Mouse (Mus musculus) cortical plate, adult 2 months (tissue): ENCODE results near the gene Ebpl.

ENCODE experiments used
- CTCF ChIP-seq: fragments of 200-500 bp; IDR thresholded peaks from 2 replicates; pipeline ENCODE4 v1.5.1; 2011; ENCODE audit warnings: mild to moderate bottlenecking, control low read depth, low read length; ENCODE audit not compliant: insufficient read depth; ENCODE audit errors: extremely low read depth
- POLR2A ChIP-seq: fragments of 200-500 bp; IDR thresholded peaks from 2 replicates; pipeline ENCODE4 v1.6.1; 2011; ENCODE audit warnings: mild to moderate bottlenecking, low read length, control low read depth; ENCODE audit not compliant: insufficient read depth; ENCODE audit errors: extremely low read depth

DNA sequence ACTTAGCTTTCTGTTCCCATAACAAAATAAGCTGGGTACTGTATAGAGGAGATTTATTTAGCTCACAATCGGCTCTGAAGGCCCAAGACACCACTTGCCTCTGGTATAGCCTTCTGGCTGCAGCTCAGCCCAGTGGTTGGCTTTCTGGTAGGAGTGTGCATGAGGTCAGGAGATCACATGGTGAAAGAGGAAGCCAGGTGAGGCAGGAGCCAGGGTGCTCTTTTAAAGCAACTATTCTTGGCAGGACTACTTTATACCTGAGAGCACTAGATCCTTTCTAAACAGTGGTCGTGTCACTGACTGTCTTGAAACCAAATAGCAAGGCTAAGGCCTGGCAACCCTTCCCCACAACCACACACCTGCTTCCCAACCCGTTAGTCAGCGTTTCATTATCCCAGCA lies 10.4 kb downstream of the Ebpl start:
- TF ChIP-seq POLR2A (no peak), CTCF (no peak)
